Mouse (Mus musculus): ENCODE measurements around the gene Orai1. TPM values are rescaled to one million over a fixed set of nuclear protein-coding genes. Genes with fewer than 3 reads are reported as not detected.
A peak's percentile ranks its signal among the peaks of the same experiment; 100 is the strongest.
"Not testable (repeated sequence)": the region's sequence is repeated elsewhere in the genome, so short reads cannot be mapped to it uniquely, and the experiment has no call there.

Gene Orai1
- polyA plus RNA-seq (2011; ENCODE audit: insufficient read depth, insufficient read length, low read depth, missing spikeins) = 12.7 and 13.3 TPM in 2 replicates

DNA sequence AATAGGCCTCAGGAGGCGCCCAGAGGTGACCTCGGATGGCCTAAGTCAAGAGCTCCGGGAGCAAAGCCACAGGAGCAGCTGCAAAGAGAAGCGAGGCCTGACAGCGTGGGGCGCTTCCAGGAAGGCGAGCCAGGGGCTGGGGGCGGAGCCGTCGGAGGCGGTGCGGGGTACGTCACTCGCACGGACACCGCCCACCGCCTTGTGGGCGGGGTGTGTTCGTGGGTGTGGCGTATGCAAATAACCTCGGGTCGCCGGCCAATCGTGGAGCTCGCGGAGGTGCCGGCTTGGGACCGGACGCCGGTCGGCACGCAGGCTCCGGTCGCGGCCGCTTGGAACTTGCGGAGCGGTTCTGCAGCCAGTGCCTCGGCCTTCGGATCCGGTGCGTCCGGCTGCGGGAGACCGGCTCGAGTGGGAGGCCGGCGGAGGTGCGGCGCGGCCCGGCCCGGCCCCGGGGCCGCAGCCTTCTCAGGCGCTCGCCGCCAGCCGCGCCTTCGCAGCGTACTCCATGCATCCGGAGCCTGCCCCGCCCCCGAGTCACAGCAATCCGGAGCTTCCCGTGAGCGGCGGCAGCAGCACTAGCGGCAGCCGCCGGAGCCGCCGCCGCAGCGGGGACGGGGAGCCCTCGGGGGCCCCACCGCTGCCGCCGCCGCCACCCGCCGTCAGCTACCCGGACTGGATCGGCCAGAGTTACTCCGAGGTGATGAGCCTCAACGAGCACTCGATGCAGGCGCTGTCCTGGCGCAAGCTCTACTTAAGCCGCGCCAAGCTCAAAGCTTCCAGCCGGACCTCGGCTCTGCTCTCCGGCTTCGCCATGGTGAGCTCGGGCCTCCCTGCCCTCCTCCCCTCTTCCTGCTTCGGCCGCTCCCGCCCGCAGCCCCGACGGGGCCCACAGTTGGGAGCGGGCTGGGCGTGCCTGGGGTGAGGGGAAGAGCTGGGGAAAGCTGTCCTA, at the start of gene Orai1:
Gene Orai1, plus strand, starts transcription at position 322 of the 949 bp plus-strand sequence.
- TF ChIP-seq POLR2A (IDR thresholded peaks at IDR 0.05; ENCODE audit: insufficient read depth, low read length) (peak; percentile 69), CTCF (IDR thresholded peaks at IDR 0.05; ENCODE audit: low read depth, low read length) (no peak), EP300 (IDR thresholded peaks at IDR 0.05; ENCODE audit: insufficient read depth, low read depth, low read length) (0 out of 2 replicates have a peak, but pooled peaks have one; percentile 14)
- H3K4me3 ChIP-seq (ENCODE audit: low read depth, low read length) = peak within 1 kb of the TSS; percentile 80

GRCm38 (mm10) chr5:122965427-122965826, 49.4 kb upstream of the Orai1 start:
- 0 out of 2 replicates have a peak overlapping the region, but pooled peaks have one; percentile 24 for H3K9ac ChIP-seq (ENCODE audit: low read depth, poor library complexity, severe bottlenecking)
- no peaks in the 10 kb centered on the region for H3K27me3 ChIP-seq (ENCODE audit: control insufficient read depth, insufficient read depth, low read length, poor library complexity, severe bottlenecking)
- no peak for TF ChIP-seq EP300 (IDR thresholded peaks at IDR 0.05; ENCODE audit: insufficient read depth, low read depth, low read length)
- no peak for TF ChIP-seq POLR2A (IDR thresholded peaks at IDR 0.05; ENCODE audit: insufficient read depth, low read length)
- TF ChIP-seq CTCF (IDR thresholded peaks at IDR 0.05; ENCODE audit: low read depth, low read length) = no peak
- peaks cover 7% of the 10 kb centered on the region for H3K4me1 ChIP-seq (ENCODE audit: control insufficient read depth, insufficient read depth, low read length)
- no peak overlapping the region for H3K27ac ChIP-seq (ENCODE audit: insufficient read depth, low read length)
- H3K36me3 ChIP-seq (ENCODE audit: control insufficient read depth, insufficient read depth, low read length, poor library complexity, severe bottlenecking) = 0 out of 2 replicates have a peak, but pooled peaks cover 4% of the 10 kb centered on the region
- H3K9me3 ChIP-seq (replicated peaks; ENCODE audit: control insufficient read depth, insufficient read depth, low read length, poor library complexity, severe bottlenecking) = no peaks in the 10 kb centered on the region
- H3K4me3 ChIP-seq (ENCODE audit: low read depth, low read length) = no peak overlapping the region

More for the DNA sequence above, at the start of gene Orai1:
- Histone ChIP-seq H3K9me3 (replicated peaks; ENCODE audit: control insufficient read depth, insufficient read depth, low read length, poor library complexity, severe bottlenecking) (no peaks in the 10 kb centered on the region), H3K4me1 (ENCODE audit: control insufficient read depth, insufficient read depth, low read length) (no peaks in the 10 kb centered on the region), H3K27ac (ENCODE audit: insufficient read depth, low read length) (peak within 1 kb of the TSS; percentile 68), H3K9ac (ENCODE audit: low read depth, poor library complexity, severe bottlenecking) (peak within 1 kb of the TSS; percentile 49), H3K27me3 (ENCODE audit: control insufficient read depth, insufficient read depth, low read length, poor library complexity, severe bottlenecking) (no peaks in the 10 kb centered on the region), H3K36me3 (ENCODE audit: control insufficient read depth, insufficient read depth, low read length, poor library complexity, severe bottlenecking) (peaks cover 3% of the 10 kb centered on the region; the same call in 1 of the 2 replicates)

DNA sequence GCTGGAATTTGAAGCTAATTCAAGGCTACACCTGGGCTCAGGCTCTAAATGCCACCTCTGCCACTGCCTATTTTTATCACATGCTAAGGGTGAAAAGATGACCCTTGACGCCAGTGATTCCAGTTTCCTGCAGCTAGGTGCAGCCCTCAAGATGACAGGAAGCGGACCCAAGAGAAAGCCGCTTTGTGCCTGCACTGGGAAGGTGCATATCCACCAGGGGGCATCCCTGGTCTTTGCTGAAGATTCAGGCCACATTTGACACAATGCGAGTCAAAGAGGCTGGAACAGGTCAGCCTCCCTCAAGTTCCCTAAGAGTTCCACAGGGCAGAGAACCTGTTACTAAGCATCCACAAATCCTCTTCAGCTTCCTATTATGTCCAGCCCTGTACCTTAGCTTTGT, 46.6 kb upstream of the Orai1 start:
- Histone ChIP-seq H3K4me3 (ENCODE audit: low read depth, low read length) (peak overlapping the region; percentile 50), H3K36me3 (ENCODE audit: control insufficient read depth, insufficient read depth, low read length, poor library complexity, severe bottlenecking) (no peaks in the 10 kb centered on the region), H3K4me1 (ENCODE audit: control insufficient read depth, insufficient read depth, low read length) (peaks cover 2% of the 10 kb centered on the region), H3K27ac (ENCODE audit: insufficient read depth, low read length) (peak overlapping the region; percentile 31; the same call in 1 of the 2 replicates), H3K27me3 (ENCODE audit: control insufficient read depth, insufficient read depth, low read length, poor library complexity, severe bottlenecking) (no peaks in the 10 kb centered on the region), H3K9me3 (replicated peaks; ENCODE audit: control insufficient read depth, insufficient read depth, low read length, poor library complexity, severe bottlenecking) (no peaks in the 10 kb centered on the region), H3K9ac (ENCODE audit: low read depth, poor library complexity, severe bottlenecking) (peak overlapping the region; percentile 31)
- TF ChIP-seq POLR2A (IDR thresholded peaks at IDR 0.05; ENCODE audit: insufficient read depth, low read length) (no peak), EP300 (IDR thresholded peaks at IDR 0.05; ENCODE audit: insufficient read depth, low read depth, low read length) (no peak), CTCF (IDR thresholded peaks at IDR 0.05; ENCODE audit: low read depth, low read length) (peak; percentile 88)

DNA sequence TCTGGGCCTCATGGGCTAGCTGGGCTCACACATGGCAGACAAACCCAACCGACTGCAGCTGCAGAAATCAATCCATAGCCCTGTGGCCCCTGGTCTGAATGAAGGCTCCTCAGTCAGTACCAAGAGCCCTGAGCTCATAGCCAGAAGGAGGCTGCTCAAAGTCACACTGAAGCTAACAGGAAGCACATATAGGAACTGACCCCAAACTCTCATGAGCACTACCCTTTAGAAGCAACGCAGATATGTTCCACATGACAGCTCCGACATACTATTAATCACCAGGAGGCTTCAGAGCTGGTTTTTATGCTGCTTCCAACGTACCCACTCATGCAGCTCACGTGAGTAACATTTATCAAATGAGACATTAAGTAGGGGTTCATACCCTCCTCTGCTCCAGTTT, 44.8 kb upstream of the Orai1 start:
- TF ChIP-seq EP300 (IDR thresholded peaks at IDR 0.05; ENCODE audit: insufficient read depth, low read depth, low read length) (no peak), POLR2A (IDR thresholded peaks at IDR 0.05; ENCODE audit: insufficient read depth, low read length) (no peak), CTCF (IDR thresholded peaks at IDR 0.05; ENCODE audit: low read depth, low read length) (no peak)
- no peaks in the 10 kb centered on the region for H3K27me3 ChIP-seq (ENCODE audit: control insufficient read depth, insufficient read depth, low read length, poor library complexity, severe bottlenecking)
- no peak overlapping the region for H3K9ac ChIP-seq (ENCODE audit: low read depth, poor library complexity, severe bottlenecking)
- H3K9me3 ChIP-seq (replicated peaks; ENCODE audit: control insufficient read depth, insufficient read depth, low read length, poor library complexity, severe bottlenecking) = no peaks in the 10 kb centered on the region
- no peak overlapping the region for H3K27ac ChIP-seq (ENCODE audit: insufficient read depth, low read length)
- H3K36me3 ChIP-seq (ENCODE audit: control insufficient read depth, insufficient read depth, low read length, poor library complexity, severe bottlenecking) = no peaks in the 10 kb centered on the region
- H3K4me3 ChIP-seq (ENCODE audit: low read depth, low read length) = no peak overlapping the region
- H3K4me1 ChIP-seq (ENCODE audit: control insufficient read depth, insufficient read depth, low read length) = no peaks in the 10 kb centered on the region

DNA sequence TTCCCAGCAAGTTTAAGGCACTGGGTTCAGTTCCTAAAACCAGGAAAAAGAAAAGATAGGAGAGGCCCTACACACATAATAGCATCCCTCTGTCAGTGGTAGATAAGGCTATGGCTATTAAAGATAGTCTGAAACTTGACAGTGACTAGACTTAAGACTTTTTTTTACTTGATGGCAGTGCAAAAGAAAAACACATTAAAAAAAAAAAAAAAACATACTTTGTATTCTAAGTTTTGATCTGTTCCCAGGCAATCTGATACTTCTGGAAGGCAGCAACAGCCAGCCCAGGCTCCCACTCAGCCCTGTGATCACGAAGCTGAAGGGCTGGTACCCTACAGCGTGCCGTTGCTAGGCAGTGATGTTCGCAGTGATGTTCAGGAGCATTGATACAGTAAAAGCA, 43.4 kb upstream of the Orai1 start:
- TF ChIP-seq POLR2A (IDR thresholded peaks at IDR 0.05; ENCODE audit: insufficient read depth, low read length) (no peak), EP300 (IDR thresholded peaks at IDR 0.05; ENCODE audit: insufficient read depth, low read depth, low read length) (no peak)
- Histone ChIP-seq H3K36me3 (ENCODE audit: control insufficient read depth, insufficient read depth, low read length, poor library complexity, severe bottlenecking) (no peaks in the 10 kb centered on the region), H3K27ac (ENCODE audit: insufficient read depth, low read length) (no peak overlapping the region), H3K4me3 (ENCODE audit: low read depth, low read length) (no peak overlapping the region), H3K4me1 (ENCODE audit: control insufficient read depth, insufficient read depth, low read length) (no peaks in the 10 kb centered on the region), H3K9ac (ENCODE audit: low read depth, poor library complexity, severe bottlenecking) (no peak overlapping the region), H3K9me3 (replicated peaks; ENCODE audit: control insufficient read depth, insufficient read depth, low read length, poor library complexity, severe bottlenecking) (no peaks in the 10 kb centered on the region), H3K27me3 (ENCODE audit: control insufficient read depth, insufficient read depth, low read length, poor library complexity, severe bottlenecking) (no peaks in the 10 kb centered on the region)

DNA sequence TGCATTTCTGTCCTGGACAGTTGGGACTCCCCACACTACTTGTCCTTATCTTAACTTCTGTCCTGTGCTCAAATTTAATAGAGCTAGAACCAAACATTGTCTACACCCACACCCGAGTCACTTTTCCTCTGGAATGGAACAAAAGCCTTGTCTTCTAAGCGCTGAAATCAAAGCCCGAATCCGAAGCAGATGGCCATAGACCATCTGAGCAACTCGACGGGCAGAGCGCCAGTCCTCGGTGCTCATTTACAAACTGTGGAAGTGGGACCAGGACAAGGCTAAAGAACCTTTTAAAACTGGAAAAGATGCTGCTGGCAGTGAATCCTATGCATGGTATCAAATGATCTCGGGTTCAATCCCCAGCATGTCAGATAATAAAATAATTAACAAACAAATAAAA, 42.8 kb upstream of the Orai1 start:
- Histone ChIP-seq H3K36me3 (ENCODE audit: control insufficient read depth, insufficient read depth, low read length, poor library complexity, severe bottlenecking) (no peaks in the 10 kb centered on the region; the same call in 1 of the 2 replicates), H3K4me1 (ENCODE audit: control insufficient read depth, insufficient read depth, low read length) (no peaks in the 10 kb centered on the region), H3K9me3 (replicated peaks; ENCODE audit: control insufficient read depth, insufficient read depth, low read length, poor library complexity, severe bottlenecking) (no peaks in the 10 kb centered on the region), H3K4me3 (ENCODE audit: low read depth, low read length) (no peak overlapping the region), H3K27me3 (ENCODE audit: control insufficient read depth, insufficient read depth, low read length, poor library complexity, severe bottlenecking) (no peaks in the 10 kb centered on the region), H3K9ac (ENCODE audit: low read depth, poor library complexity, severe bottlenecking) (no peak overlapping the region), H3K27ac (ENCODE audit: insufficient read depth, low read length) (no peak overlapping the region)
- TF ChIP-seq POLR2A (IDR thresholded peaks at IDR 0.05; ENCODE audit: insufficient read depth, low read length) (no peak), CTCF (IDR thresholded peaks at IDR 0.05; ENCODE audit: low read depth, low read length) (no peak), EP300 (IDR thresholded peaks at IDR 0.05; ENCODE audit: insufficient read depth, low read depth, low read length) (no peak)

DNA sequence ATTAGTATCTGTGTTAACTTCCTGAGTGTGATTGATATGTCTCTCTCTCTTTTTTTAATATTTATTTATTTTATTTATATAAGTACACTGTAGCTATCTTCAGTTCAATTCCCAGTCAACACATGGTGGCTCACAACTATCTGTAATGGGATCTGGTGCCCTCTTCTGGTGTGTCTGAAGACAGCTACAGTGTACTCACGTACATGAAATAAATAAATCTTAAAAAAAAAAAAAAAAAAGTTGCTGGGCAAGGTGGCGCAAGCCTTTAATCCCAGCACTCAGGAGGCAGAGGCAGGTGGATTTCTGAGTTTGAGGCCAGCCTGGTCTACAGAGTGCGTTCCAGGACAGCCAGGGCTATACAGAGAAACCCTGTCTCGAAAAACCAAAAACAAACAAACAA, 40.2 kb upstream of the Orai1 start:
- not testable (repeated sequence) for H3K4me1 ChIP-seq (ENCODE audit: control insufficient read depth, insufficient read depth, low read length); H3K36me3 ChIP-seq (ENCODE audit: control insufficient read depth, insufficient read depth, low read length, poor library complexity, severe bottlenecking); H3K9ac ChIP-seq (ENCODE audit: low read depth, poor library complexity, severe bottlenecking)

More for the DNA sequence above, 40.2 kb upstream of the Orai1 start:
- H3K27me3 ChIP-seq (ENCODE audit: control insufficient read depth, insufficient read depth, low read length, poor library complexity, severe bottlenecking); H3K9me3 ChIP-seq (replicated peaks; ENCODE audit: control insufficient read depth, insufficient read depth, low read length, poor library complexity, severe bottlenecking); H3K27ac ChIP-seq (ENCODE audit: insufficient read depth, low read length); H3K4me3 ChIP-seq (ENCODE audit: low read depth, low read length): not testable (repeated sequence)
